Mouse (Mus musculus): ENCODE measurements around the gene Uhrf1bp1.
"Not testable (repeated sequence)": the region's sequence is repeated elsewhere in the genome, so short reads cannot be mapped to it uniquely, and the experiment has no call there.

The Uhrf1bp1 gene

GRCm38 (mm10) chr17:27856265-27856797 is at the start of gene Uhrf1bp1:
Gene Uhrf1bp1, plus strand, starts transcription at chr17:27856441.
- peak; percentile 68 for DNase-seq (ENCODE audit: low read depth)

GRCm38 (mm10) chr17:27807542-27808078 is 48.6 kb upstream of the Uhrf1bp1 start:
- no peak for DNase-seq (ENCODE audit: low read depth)

- no peak for DNase-seq (ENCODE audit: low read depth)
These were observed 45.5 kb upstream of the Uhrf1bp1 start for GRCm38 (mm10) chr17:27810569-27811331.

- no peak for DNase-seq (ENCODE audit: low read depth)
These were observed 44.3 kb upstream of the Uhrf1bp1 start for GRCm38 (mm10) chr17:27811980-27812379.

- no peak for DNase-seq (ENCODE audit: low read depth)
These were observed 41.6 kb upstream of the Uhrf1bp1 start for GRCm38 (mm10) chr17:27814606-27815005.

- DNase-seq (ENCODE audit: low read depth), result no peak
These were observed 37.2 kb upstream of the Uhrf1bp1 start for GRCm38 (mm10) chr17:27819011-27819410.

GRCm38 (mm10) chr17:27819521-27819970 is 36.7 kb upstream of the Uhrf1bp1 start:
- peak; percentile 56 for DNase-seq (ENCODE audit: low read depth)

- no peak for DNase-seq (ENCODE audit: low read depth)
These were observed 36.2 kb upstream of the Uhrf1bp1 start for GRCm38 (mm10) chr17:27819971-27820567.

GRCm38 (mm10) chr17:27820568-27821406 is 35.5 kb upstream of the Uhrf1bp1 start, which contains the start of gene D17Wsu92e:
Gene D17Wsu92e, minus strand, starts transcription at chr17:27820648.
- peak; percentile 99 for DNase-seq (ENCODE audit: low read depth)

GRCm38 (mm10) chr17:27821407-27822338 is 34.6 kb upstream of the Uhrf1bp1 start:
- peak; percentile 57 for DNase-seq (ENCODE audit: low read depth)

- DNase-seq (ENCODE audit: low read depth), result no peak
These were observed 32.9 kb upstream of the Uhrf1bp1 start for GRCm38 (mm10) chr17:27823142-27823905.

GRCm38 (mm10) chr17:27824941-27825340 is 31.3 kb upstream of the Uhrf1bp1 start:
- DNase-seq (ENCODE audit: low read depth), result no peak

GRCm38 (mm10) chr17:27825539-27825938 is 30.7 kb upstream of the Uhrf1bp1 start:
- DNase-seq (ENCODE audit: low read depth), result no peak

- peak; percentile 78 for DNase-seq (ENCODE audit: low read depth)
These were observed 30.0 kb upstream of the Uhrf1bp1 start for GRCm38 (mm10) chr17:27825984-27826905.

GRCm38 (mm10) chr17:27826908-27827383 is 29.3 kb upstream of the Uhrf1bp1 start:
- no peak for DNase-seq (ENCODE audit: low read depth)

- no peak for DNase-seq (ENCODE audit: low read depth)
These were observed 28.7 kb upstream of the Uhrf1bp1 start for GRCm38 (mm10) chr17:27827511-27827910.

GRCm38 (mm10) chr17:27830411-27830810 is 25.8 kb upstream of the Uhrf1bp1 start:
- DNase-seq (ENCODE audit: low read depth), result no peak

GRCm38 (mm10) chr17:27837850-27838249 is 18.4 kb upstream of the Uhrf1bp1 start, which contains the start of gene Snrpc:
Gene Snrpc, plus strand, starts transcription at chr17:27838150.
- DNase-seq (ENCODE audit: low read depth), result not testable (repeated sequence)

Data from c-Kit-positive CD71-positive TER-119-negative erythroid progenitor cells, embryonic 14.5 days (primary cell).